Mouse (Mus musculus): ENCODE results near the gene Noto. TPM values are rescaled to one million over a fixed set of nuclear protein-coding genes. Genes with fewer than 3 reads are reported as not detected.
"Not testable (repeated sequence)": the region's sequence is repeated elsewhere in the genome, so short reads cannot be mapped to it uniquely, and the experiment has no call there.

Noto gene
- total RNA-seq, 1 experiment from 2014 or later: not detected

- DNase-seq: no peak
Measured at GRCm38 (mm10) chr6:85431274-85431841, 7.7 kb downstream of the Noto start.

- DNase-seq: peak; percentile 93
Measured at GRCm38 (mm10) chr6:85431842-85432431, 8.3 kb downstream of the Noto start, which contains the start of gene Smyd5. Gene Smyd5 (plus strand): TSS chr6:85431989.

GRCm38 (mm10) chr6:85433865-85434264, 10.2 kb downstream of the Noto start:
- no peak for DNase-seq

- no peak for DNase-seq
Measured at GRCm38 (mm10) chr6:85436204-85436603, 12.5 kb downstream of the Noto start.

GRCm38 (mm10) chr6:85436631-85437030, 12.9 kb downstream of the Noto start:
- no peak for DNase-seq

- DNase-seq: no peak
Measured at GRCm38 (mm10) chr6:85441142-85441541, 17.5 kb downstream of the Noto start.

- DNase-seq: no peak
Measured at GRCm38 (mm10) chr6:85443488-85444233, 20.0 kb downstream of the Noto start.

- no peak for DNase-seq
Measured at GRCm38 (mm10) chr6:85444266-85444965, 20.7 kb downstream of the Noto start.

- DNase-seq: no peak
Measured at GRCm38 (mm10) chr6:85445286-85445685, 21.6 kb downstream of the Noto start.

GRCm38 (mm10) chr6:85447351-85447750, 23.7 kb downstream of the Noto start:
- DNase-seq: no peak

- DNase-seq: not testable (repeated sequence)
Measured at GRCm38 (mm10) chr6:85450140-85450539, 26.5 kb downstream of the Noto start.

- DNase-seq: peak; percentile 99
Measured at GRCm38 (mm10) chr6:85450697-85451663, 27.3 kb downstream of the Noto start, which contains the start of gene Cct7. Gene Cct7 (plus strand): TSS chr6:85451514.

GRCm38 (mm10) chr6:85451664-85452410, 28.2 kb downstream of the Noto start, which contains the start of gene Pradc1:
Gene Pradc1 (minus strand): TSS chr6:85451970.
- peak; percentile 93 for DNase-seq

GRCm38 (mm10) chr6:85452411-85452665, 28.7 kb downstream of the Noto start:
- no peak for DNase-seq

GRCm38 (mm10) chr6:85452816-85453215, 29.1 kb downstream of the Noto start:
- no peak for DNase-seq

- DNase-seq: no peak
Measured at GRCm38 (mm10) chr6:85459621-85460020, 35.9 kb downstream of the Noto start.

GRCm38 (mm10) chr6:85465381-85465780, 41.7 kb downstream of the Noto start:
- DNase-seq: no peak

- DNase-seq: no peak
Measured at GRCm38 (mm10) chr6:85469660-85470430, 46.2 kb downstream of the Noto start.

GRCm38 (mm10) chr6:85471962-85472361, 48.3 kb downstream of the Noto start:
- no peak for DNase-seq

GRCm38 (mm10) chr6:85472542-85472941, 48.9 kb downstream of the Noto start:
- no peak for DNase-seq
